Mouse (Mus musculus): ENCODE data around the gene Metrn.

GRCm38 (mm10) chr17:25839455-25840235 is 42.7 kb upstream of the Metrn start:
- TF ChIP-seq JUN (IDR thresholded peaks at IDR 0.05; ENCODE audit: insufficient read depth, low read depth, low read length) (no peak), KAT2A (IDR thresholded peaks at IDR 0.05; ENCODE audit: insufficient replicate concordance, low read length) (no peak)
